Mouse (Mus musculus): ENCODE measurements at regions not wholly inside any gene's neighbourhood (a gene's known extent, or its start where the extent isn't known, plus 50 kb on each side); places are given as distances from the start of the nearest gene placed in this dataset.
"Not testable (repeated sequence)": the region's sequence is repeated elsewhere in the genome, so short reads cannot be mapped to it uniquely, and the experiment has no call there.

- not testable (repeated sequence) for TF ChIP-seq CTCF (IDR thresholded peaks at IDR 0.05); POLR2A (IDR thresholded peaks at IDR 0.05; ENCODE audit: insufficient read depth, low read depth, low read length); EP300 (IDR thresholded peaks at IDR 0.05; ENCODE audit: insufficient read depth, low read depth, low read length)
Measured at GRCm38 (mm10) chr1:141066830-141067229, 820.9 kb downstream of the Kcnt2 start.

Measured in heart, adult 2 months (tissue).